Mouse (Mus musculus) liver, adult 2 months (tissue): Measurements from ENCODE around the gene Stk16.

Source experiments
- CTCF ChIP-seq: fragments of 200-500 bp; IDR thresholded peaks from 2 replicates; pipeline ENCODE4 v1.5.1; 2011; ENCODE audit warnings: low read depth, low read length, control low read depth
- POLR2A ChIP-seq: fragments of 200-500 bp; IDR thresholded peaks from 2 replicates; pipeline ENCODE4 v1.6.1; 2011; ENCODE audit warnings: low read length, control low read depth; ENCODE audit not compliant: insufficient read depth; ENCODE audit errors: extremely low read depth

- TF ChIP-seq CTCF = peak; percentile 26
- TF ChIP-seq POLR2A = peak; percentile 99
These were observed 8.4 kb downstream of the Stk16 start for GRCm38 (mm10) chr1:75219078-75219477.
